13 mouse cellular contexts compared by ENCODE assay signal in the genomic region with DNA sequence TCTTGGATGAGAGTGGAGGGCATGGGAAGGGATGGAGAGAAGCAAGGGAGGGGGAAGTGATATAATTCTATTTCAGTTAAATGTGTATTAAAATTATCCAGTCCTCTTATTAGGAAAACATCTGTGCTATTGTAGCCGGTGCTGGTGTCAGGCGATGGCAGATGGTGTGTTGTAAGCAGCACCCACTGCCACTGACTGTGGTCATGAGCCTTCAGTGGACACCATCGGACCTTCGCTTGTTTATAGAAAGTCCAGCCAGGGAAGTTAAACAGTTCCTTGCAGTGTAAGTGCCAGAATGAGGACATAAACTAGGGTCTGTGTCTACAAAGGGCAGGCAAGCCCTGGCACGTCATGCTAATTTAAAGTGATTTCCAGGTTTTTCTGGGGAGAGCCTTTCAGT.
"Had no signal": no experiment of that assay in that cellular context is flagged by ENCODE, and none has a peak within 500 bp of the region (broad histone marks: within the 10 kb centered on the region; RNA-seq: fewer than 3 reads in every experiment).

No protein-coding gene starts in this region.

- H3K36me3 ChIP-seq: limb, embryonic 12.5 days; liver, embryonic 13.5 days; midbrain, embryonic 10.5 days; neural tube, embryonic 12.5 days had no signal

- H3K4me2 ChIP-seq: limb, embryonic 12.5 days; liver, embryonic 13.5 days; neural tube, embryonic 12.5 days had no signal

- H3K27me3 ChIP-seq: limb, embryonic 12.5 days; liver, embryonic 13.5 days; neural tube, embryonic 12.5 days had no signal

- ATAC-seq: liver, postnatal 0 days had no signal

- H3K9me3 ChIP-seq: limb, embryonic 12.5 days; liver, embryonic 13.5 days; midbrain, embryonic 10.5 days; neural tube, embryonic 12.5 days had no signal

- H3K27ac ChIP-seq: left cerebral cortex, adult 2 months; limb, embryonic 12.5 days; liver, embryonic 13.5 days; midbrain, embryonic 10.5 days; neural tube, embryonic 12.5 days; stomach, postnatal 0 days had no signal

- H3K4me3 ChIP-seq: left cerebral cortex, adult 2 months; limb, embryonic 12.5 days; liver, embryonic 13.5 days; midbrain, embryonic 10.5 days; neural tube, embryonic 12.5 days had no signal

- H3K9ac ChIP-seq: limb, embryonic 12.5 days; liver, embryonic 13.5 days; liver, postnatal 0 days; neural tube, embryonic 12.5 days had no signal

- H3K4me1 ChIP-seq: liver, embryonic 13.5 days; midbrain, embryonic 10.5 days; neural tube, embryonic 12.5 days had no signal

- DNase-seq: kidney, adult 11 months; kidney, postnatal 14 days; liver; liver, embryonic 13.5 days; liver, postnatal 0 days; midbrain, embryonic 14.5 days; thymus, adult 18-20 months; thymus, postnatal 14 days had no signal
